Mouse (Mus musculus) hindbrain, embryonic 11.5 days (tissue): ENCODE measurements at regions not wholly inside any gene's neighbourhood (a gene's known extent, or its start where the extent isn't known, plus 50 kb on each side); places are given as distances from the start of the nearest gene placed in this dataset.
"Not testable (repeated sequence)": the region's sequence is repeated elsewhere in the genome, so short reads cannot be mapped to it uniquely, and the experiment has no call there.

Source experiments
- ATAC-seq: fragments of 200-750 bp; cut with Nextera tagmentation; 2 replicates; pipeline ENCODE4 v1.8.0; 2017; ENCODE audit warnings: mild to moderate bottlenecking, moderate TSS enrichment, moderate library complexity; ENCODE audit not compliant: low FRiP score
- DNase-seq: peaks from one replicate; pipeline ENCODE4 v3.0.0-alpha.2; 2015; ENCODE audit warnings: low spot score
- H3K27ac ChIP-seq: fragments of 300-500 bp; sonication (generic); 2 replicates; pipeline ENCODE4 v1.5.1; 2014; ENCODE audit warnings: mild to moderate bottlenecking, low read depth, low read length
- H3K27me3 ChIP-seq: fragments of 300-500 bp; sonication (generic); 2 replicates; pipeline ENCODE4 v1.6.1; 2014; ENCODE audit warnings: mild to moderate bottlenecking, low read length, moderate library complexity, mixed read lengths; ENCODE audit not compliant: control insufficient read depth, insufficient read depth
- H3K36me3 ChIP-seq: fragments of 300-500 bp; sonication (generic); 2 replicates; pipeline ENCODE4 v1.6.1; 2014; ENCODE audit warnings: mild to moderate bottlenecking, low read length, moderate library complexity, mixed read lengths; ENCODE audit not compliant: control insufficient read depth, insufficient read depth
- H3K4me1 ChIP-seq: fragments of 300-500 bp; sonication (generic); replicated peaks from 2 replicates; pipeline ENCODE4 v1.6.1; 2014; ENCODE audit warnings: low read length, mixed read lengths; ENCODE audit not compliant: control insufficient read depth, insufficient read depth
- H3K4me2 ChIP-seq: fragments of 300-500 bp; sonication (generic); replicated peaks from 2 replicates; pipeline ENCODE4 v1.6.1; 2014; ENCODE audit warnings: mild to moderate bottlenecking, low read depth, low read length
- H3K4me3 ChIP-seq: fragments of 300-500 bp; sonication (generic); 2 replicates; pipeline ENCODE4 v1.5.1; 2014; ENCODE audit warnings: low read depth, low read length
- H3K9ac ChIP-seq: fragments of 300-500 bp; sonication (generic); 2 replicates; pipeline ENCODE4 v1.6.1; 2014; ENCODE audit warnings: low read depth, low read length
- H3K9me3 ChIP-seq: fragments of 300-500 bp; sonication (generic); 2 replicates; pipeline ENCODE4 v1.6.1; 2016; ENCODE audit warnings: low read length; ENCODE audit not compliant: control insufficient read depth
- WGBS: fragments of 180-500 bp; shearing (Covaris S2); extraction: QIAGEN DNeasy Blood & Tissue Kit; methylation state at CpG from one replicate; pipeline ENCODE4 v1.1.7; 2014; 5-methylcytosine and 5-hydroxymethylcytosine counted together

DNA sequence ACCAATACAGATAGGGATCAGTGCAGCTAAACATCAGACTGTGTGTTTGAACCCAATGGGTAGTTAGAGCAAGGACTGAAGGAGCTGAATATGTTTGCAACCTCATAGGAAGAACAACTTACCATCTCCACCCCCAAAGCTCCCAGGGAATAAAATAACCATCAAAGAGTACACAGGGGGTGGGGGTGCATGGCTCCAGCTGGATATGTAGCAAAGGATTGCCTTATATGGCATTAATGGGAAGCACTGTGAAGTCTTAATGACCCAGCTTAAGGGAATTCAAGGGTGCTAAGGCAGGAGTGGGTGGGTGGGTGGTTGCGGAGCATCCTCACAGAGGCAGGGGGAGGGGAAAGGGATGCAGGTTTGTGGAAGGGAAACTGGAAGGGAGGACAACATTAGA is 404.0 kb upstream of the Gm12887 start:
- H3K4me3 ChIP-seq = no peak overlapping the region
- DNase-seq = no peak
- no peak overlapping the region for H3K27ac ChIP-seq
- H3K4me2 ChIP-seq = no peak overlapping the region
- no peak for ATAC-seq
- H3K9ac ChIP-seq = no peak overlapping the region
- 94% methylated on average over 1 of the region's 1 CpGs for WGBS
- no peaks in the 10 kb centered on the region for H3K36me3 ChIP-seq
- H3K9me3 ChIP-seq = peaks cover 34% of the 10 kb centered on the region
- no peaks in the 10 kb centered on the region for H3K27me3 ChIP-seq
- no peaks in the 10 kb centered on the region for H3K4me1 ChIP-seq

DNA sequence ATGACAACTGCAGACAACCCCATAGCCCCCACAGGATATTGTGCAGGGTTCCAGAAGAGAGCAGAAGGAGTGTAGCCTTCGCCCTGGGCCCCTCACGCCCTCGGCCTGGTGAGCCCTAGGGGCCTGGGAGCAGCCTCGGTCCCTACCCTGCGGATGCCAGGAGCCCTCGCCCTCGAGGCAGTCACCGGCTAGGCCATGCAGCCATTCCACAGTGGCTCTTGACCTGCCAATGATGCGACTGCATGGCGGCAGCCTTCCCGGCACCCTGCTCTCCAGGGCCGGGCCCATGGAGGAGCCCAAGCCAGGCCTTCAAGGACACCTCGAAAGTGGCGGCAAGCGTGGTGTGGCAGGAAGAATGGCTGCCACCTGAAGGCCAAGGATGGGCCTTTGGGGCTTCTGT is 401.0 kb upstream of the Gm12887 start:
- H3K4me2 ChIP-seq = no peak overlapping the region
- no peaks in the 10 kb centered on the region for H3K4me1 ChIP-seq
- WGBS = 93% methylated on average over 15 of the region's 15 CpGs
- H3K27me3 ChIP-seq = no peaks in the 10 kb centered on the region
- DNase-seq (no peak), ATAC-seq (peak; percentile 56)
- no peak overlapping the region for H3K27ac ChIP-seq
- no peaks in the 10 kb centered on the region for H3K36me3 ChIP-seq
- no peak overlapping the region for H3K4me3 ChIP-seq
- no peak overlapping the region for H3K9ac ChIP-seq
- H3K9me3 ChIP-seq = peaks cover 31% of the 10 kb centered on the region

DNA sequence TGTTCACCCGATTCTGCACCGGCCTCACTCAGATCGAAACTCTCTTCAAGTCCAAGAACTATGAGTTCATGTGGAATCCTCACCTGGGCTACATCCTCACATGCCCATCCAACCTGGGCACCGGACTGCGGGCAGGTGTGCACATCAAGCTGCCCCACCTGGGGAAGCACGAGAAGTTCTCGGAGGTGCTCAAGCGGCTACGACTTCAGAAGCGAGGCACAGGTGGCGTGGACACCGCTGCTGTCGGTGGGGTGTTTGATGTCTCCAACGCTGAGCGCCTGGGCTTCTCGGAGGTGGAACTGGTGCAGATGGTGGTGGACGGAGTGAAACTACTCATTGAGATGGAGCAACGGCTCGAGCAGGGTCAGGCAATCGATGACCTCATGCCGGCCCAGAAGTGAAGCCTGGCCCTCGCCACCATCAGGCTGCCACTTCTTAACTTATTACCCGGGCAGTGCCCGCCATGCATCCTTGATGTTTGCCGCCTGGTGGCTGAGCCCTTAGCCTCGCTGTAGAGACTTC is 387.1 kb upstream of the Gm12887 start:
- peaks cover 31% of the 10 kb centered on the region for H3K9me3 ChIP-seq
- H3K27me3 ChIP-seq, H3K4me3 ChIP-seq, H3K27ac ChIP-seq, H3K4me1 ChIP-seq, H3K9ac ChIP-seq, H3K4me2 ChIP-seq, DNase-seq, H3K36me3 ChIP-seq: not testable (repeated sequence)
- ATAC-seq = peak; percentile 49
- 95% methylated on average over 24 of the region's 26 CpGs for WGBS

DNA sequence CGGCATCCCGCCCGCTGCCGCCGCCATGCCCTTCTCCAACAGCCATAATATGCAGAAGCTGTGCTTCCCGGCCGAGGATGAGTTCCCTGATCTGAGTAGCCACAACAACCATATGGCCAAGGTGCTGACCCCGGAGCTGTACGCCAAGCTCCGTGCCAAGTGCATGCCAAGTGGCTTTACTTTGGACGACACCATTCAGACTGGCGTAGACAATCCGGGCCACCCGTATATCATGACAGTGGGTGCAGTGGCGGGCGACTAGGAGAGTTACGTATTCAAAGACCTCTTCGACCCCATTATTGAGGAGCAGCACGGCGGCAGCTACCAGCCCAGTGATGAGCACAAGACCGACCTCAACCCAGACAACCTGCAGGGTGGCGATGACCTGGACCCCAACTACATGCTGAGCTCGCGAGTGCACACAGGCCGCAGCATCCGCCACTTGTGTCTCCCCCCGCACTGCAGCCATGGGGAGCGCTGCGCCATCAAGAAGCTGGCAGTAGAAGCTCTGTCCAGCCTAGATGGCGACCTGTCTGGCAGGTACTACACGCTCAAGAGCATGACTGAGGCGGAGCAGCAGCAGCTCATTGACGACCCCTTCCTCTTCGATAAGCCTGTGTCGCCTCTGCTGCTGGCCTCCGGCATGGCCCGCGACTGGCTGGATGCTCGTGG is 386.4 kb upstream of the Gm12887 start:
- 96% methylated on average over 39 of the region's 39 CpGs for WGBS
- H3K27me3 ChIP-seq = no peaks in the 10 kb centered on the region
- no peaks in the 10 kb centered on the region for H3K36me3 ChIP-seq
- H3K4me2 ChIP-seq = no peak overlapping the region
- peaks cover 34% of the 10 kb centered on the region for H3K9me3 ChIP-seq
- no peak overlapping the region for H3K9ac ChIP-seq
- H3K4me1 ChIP-seq = no peaks in the 10 kb centered on the region
- no peak for DNase-seq
- no peak overlapping the region for H3K27ac ChIP-seq
- ATAC-seq = peak; percentile 42
- no peak overlapping the region for H3K4me3 ChIP-seq

DNA sequence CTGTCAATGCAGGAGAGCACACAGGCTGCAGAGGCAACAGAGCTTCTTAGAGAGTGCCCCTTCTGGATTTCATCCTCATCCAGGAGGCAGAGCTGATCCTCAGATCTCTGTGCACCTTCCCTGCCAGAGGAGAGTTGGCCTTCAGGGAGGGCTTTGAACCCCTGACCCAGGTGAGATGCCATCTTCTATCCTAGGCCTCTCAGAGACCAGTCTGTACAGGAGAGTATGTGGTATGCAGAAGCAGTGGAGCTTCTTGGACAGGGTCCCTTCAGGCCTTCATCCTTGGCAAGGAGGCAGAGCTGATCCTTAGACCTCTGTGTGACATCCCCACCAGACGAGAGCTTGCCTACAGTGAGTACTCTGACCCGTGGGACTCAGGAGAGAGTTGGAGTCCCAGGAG is 364.8 kb upstream of the Gm12887 start:
- H3K4me3 ChIP-seq = no peak overlapping the region
- ATAC-seq (no peak), DNase-seq (no peak)
- no peak overlapping the region for H3K4me2 ChIP-seq
- H3K27me3 ChIP-seq = no peaks in the 10 kb centered on the region
- H3K4me1 ChIP-seq = no peaks in the 10 kb centered on the region
- 76% methylated on average over 2 of the region's 2 CpGs for WGBS
- no peak overlapping the region for H3K9ac ChIP-seq
- no peaks in the 10 kb centered on the region for H3K36me3 ChIP-seq
- peaks cover 20% of the 10 kb centered on the region for H3K9me3 ChIP-seq
- H3K27ac ChIP-seq = no peak overlapping the region

DNA sequence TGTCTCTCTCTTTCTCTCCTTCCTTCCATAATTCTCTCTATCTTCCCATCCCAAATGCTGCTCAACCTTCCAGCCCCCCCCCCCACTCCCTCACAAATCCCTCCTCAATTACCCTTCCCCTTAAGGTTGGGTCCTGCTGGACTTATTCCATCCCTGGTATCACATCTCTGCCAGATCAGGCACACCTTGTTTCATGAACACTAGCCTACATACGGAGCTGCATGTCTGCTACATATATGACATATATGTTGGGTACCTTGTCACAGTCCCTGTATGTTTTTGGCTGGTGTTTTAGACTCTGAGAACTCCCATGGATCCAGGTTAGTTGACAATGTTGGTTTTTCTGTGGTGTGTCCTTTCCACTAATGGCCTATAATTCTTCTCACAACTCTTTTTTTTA is 363.5 kb upstream of the Gm12887 start:
- H3K9me3 ChIP-seq = peaks cover 20% of the 10 kb centered on the region

DNA sequence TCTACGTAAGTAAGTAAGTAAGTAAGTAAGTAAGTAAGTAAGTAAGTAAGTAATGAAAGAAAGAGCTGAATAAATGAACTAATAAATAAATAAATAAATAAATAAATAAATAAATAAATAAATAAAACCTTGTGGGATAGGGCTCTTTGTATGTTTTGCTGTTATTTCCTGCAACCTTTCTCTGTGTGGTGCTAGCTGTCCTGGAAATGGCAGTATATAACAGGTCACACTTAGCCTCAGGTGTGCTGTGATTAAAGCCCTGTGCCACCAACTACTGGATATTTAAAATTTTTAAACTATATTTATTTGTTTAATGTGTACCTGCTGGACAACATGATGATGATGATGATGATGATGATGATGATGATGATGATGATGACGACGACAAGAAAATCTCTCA is 353.9 kb upstream of the Gm12887 start:
- no peak for DNase-seq
- ATAC-seq = no peak
- WGBS = 79% methylated on average over 3 of the region's 3 CpGs

More for the DNA sequence above, 363.5 kb upstream of the Gm12887 start:
- no peak for DNase-seq
- Histone ChIP-seq H3K27ac (no peak overlapping the region), H3K9ac (no peak overlapping the region), H3K27me3 (no peaks in the 10 kb centered on the region), H3K4me1 (no peaks in the 10 kb centered on the region), H3K4me3 (no peak overlapping the region), H3K36me3 (no peaks in the 10 kb centered on the region), H3K4me2 (no peak overlapping the region)
- ATAC-seq = peak; percentile 58; the same call in 1 of the 2 replicates
- 72% methylated on average over 1 of the region's 1 CpGs for WGBS

More for the DNA sequence above, 353.9 kb upstream of the Gm12887 start:
- Histone ChIP-seq H3K4me1 (no peaks in the 10 kb centered on the region), H3K36me3 (no peaks in the 10 kb centered on the region), H3K9ac (no peak overlapping the region), H3K27me3 (no peaks in the 10 kb centered on the region), H3K9me3 (peaks cover 8% of the 10 kb centered on the region), H3K4me2 (no peak overlapping the region), H3K27ac (no peak overlapping the region), H3K4me3 (no peak overlapping the region)
